Mouse (Mus musculus) spleen, embryonic (tissue): ENCODE measurements around the gene Homer2.

ENCODE experiments used
- CTCF ChIA-PET: fragments of 350-600 bp; sonication (Branson Sonifier 250); formaldehyde crosslinking; loops from one replicate; lab custom pipeline; 2022; lab: Charles Lee

Homer2 gene

DNA sequence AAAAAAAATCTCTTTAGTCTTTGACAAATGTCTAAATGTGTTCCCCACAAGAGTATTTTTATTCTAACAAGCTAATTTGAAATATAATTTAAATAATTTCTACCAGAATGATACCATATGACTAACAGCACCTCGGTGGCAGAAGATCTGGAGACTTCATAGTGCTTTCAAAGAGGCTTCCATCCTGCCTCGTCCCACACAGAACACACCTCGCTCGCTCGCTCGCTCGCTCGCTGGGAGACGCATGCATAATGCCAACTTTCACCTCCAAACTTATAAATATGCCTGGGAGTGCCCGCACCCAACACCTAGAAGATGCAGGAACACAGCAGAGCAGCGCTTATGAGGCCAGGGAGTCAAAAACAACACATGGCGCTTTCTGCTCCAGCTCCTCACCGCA lies 9.0 kb downstream of the Homer2 start:
- CTCF ChIA-PET = no interaction called here

DNA sequence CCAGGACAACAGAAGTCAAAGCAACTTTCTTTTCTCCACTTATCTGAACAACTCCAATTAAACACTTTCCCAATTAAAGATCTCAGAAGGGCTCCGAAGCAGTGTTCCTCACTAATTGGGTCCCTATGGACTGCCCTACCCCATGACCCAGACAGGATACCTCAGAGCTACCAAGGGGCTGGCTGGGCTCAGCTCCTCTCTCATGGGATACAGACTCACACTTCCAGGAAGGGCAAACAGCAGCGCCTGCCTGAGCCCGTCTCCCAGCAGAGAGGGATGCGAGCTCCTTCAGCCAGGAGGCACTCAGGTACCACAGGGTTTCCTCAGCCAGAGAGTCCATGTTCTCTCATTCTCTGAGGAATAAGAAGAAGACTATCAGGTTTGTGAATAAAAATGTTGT lies 9.4 kb downstream of the Homer2 start:
- CTCF ChIA-PET = no interaction called here

DNA sequence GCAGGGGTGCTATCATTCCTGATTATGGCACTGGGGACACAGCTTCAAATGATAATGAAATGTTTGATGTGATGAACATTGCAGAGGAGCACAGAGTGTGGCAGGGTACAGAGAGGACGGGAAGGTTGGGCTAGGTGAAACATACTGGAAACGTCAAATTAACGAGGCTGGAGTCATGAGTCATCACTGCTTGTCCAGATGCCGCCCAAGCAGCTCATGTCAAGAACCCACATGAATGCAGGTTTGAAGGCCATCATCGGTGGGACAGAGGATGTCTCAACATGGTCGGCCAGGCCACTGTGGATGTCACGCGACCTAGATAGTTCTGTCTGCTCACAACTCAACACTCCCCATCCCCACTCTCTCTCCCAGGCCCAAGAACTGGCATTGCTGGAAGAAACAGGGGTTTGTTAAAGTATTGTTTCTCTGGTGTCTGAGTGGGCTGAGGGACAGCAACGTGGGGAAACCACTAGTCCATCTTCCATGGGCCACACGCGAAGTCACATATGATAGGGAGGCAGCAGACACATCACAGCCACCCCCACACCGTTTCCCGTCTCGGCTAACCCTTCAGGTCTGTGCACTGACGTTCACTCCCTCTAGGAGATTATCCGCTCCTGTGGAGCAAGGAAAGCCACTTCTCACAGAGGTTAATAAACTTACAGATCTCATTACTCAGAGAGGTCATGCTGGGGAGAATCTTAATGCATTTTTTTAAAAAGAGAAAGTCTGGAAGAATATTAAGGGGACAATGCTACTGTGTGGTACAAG lies 11.4 kb downstream of the Homer2 start:
- CTCF ChIA-PET = no interaction called here

DNA sequence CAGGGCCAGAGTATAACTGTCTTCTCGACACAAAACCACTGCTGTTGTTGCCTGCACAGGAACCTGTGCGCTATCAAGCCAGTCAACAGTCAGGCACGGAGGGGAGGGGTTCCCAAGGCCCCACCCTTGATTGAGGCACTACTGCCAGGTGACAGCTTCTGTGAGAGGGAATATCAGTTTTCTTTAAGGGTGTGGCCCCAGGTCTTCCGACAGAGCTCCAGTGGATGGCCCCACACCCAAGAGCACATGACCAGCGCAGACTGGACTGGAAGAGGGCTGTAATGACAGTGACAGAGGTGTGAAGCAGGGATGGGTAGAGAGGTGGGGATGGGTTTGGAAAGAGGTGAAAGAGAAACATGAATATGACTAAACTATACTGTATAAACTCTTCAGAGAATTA lies 16.3 kb downstream of the Homer2 start:
- CTCF ChIA-PET = no interaction called here

DNA sequence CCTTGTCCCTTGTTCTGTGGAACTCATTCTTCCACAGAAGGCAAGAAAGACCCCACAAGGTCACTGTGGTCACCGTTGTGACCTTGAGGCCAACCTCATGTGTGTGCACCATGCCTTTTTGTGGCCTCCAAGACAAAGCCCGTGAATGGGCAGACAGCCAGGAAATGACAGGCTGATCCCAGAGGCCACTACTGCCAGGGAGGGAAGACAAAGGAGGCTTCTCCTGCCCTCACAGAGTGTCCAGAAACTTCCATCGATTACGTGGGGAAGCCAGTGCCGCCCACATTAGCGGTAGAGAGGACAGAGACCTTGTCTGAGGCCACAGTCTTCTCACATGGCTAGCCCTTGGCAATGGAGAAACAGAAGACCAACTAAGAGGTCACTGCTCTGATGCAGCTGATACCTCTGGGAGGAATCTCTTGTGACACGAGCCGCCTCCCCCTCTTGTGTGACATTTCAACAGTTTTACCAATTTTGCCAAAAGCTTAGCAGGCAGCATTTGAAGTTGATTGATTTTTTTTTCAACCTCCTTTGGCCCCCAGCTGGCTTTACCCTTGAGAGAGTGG lies 18.1 kb downstream of the Homer2 start:
- CTCF ChIA-PET = no interaction called here

DNA sequence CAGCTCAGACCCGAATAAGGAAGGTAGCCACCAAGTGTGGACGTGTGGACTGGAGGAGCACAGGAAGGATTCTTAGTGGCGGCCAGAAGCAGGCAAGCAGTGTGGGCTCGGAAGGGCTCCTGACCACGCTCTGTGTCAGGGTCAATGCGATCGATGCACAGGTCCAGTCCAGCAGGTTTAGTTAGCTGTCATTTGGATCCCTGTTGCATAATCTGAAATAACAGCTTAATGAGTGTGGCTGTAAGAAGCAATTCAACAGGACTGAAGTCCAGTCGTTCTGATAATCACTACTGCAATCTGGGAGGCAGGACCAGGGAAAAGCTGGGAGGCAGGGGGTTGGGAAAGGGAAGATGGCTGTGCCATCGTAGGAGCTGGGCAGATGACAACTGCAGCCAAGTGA lies 18.9 kb downstream of the Homer2 start:
- CTCF ChIA-PET = no interaction called here

DNA sequence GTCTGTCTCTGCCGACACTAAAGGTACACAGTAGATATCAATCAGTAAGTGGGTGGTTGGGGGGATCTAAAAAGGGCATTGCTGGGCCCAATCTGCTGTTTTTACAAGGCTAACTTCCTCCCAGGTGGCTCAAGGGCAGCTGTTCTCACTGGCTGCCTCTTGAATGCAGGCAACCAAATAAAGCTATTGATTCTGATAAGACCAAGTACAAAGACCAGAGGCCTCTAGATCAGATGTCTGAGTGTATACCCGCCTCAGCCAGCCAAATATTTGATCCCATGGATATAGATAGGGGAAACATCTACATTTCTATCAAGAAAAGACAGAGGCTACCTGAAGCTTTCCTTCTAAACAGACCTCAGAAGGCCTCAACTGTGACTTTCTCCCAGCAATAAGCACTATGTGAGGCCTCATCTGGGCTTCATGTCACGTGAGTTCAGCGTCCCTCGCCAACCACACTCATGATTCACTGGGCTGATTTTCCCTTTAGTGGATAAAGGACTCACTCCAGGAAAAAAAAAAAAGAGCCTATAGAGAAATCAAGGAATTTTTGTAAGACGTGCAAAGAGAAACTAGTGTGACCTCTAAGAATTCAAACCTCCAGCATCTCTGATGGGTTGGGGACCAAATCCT lies 19.5 kb downstream of the Homer2 start:
- CTCF ChIA-PET = no interaction called here

DNA sequence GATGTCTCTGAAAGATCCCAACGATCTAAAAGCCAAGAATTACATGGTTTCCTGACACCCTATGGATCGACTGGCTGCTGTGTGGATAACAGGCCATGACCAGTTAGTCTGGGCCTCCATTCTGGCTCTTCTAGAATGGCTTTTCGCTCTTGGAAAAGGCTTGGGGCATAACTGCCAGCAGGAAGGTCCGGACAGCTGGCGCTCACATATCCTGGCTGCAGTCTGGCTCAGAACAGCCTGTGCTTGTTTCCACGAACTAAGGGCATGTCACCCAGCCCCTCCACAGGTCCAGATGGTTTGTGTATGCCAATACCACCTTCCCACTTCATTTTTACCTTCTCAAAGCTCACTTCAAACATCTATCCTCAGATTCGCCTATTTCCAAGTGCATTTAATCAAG lies 22.0 kb downstream of the Homer2 start:
- CTCF ChIA-PET = no interaction called here

DNA sequence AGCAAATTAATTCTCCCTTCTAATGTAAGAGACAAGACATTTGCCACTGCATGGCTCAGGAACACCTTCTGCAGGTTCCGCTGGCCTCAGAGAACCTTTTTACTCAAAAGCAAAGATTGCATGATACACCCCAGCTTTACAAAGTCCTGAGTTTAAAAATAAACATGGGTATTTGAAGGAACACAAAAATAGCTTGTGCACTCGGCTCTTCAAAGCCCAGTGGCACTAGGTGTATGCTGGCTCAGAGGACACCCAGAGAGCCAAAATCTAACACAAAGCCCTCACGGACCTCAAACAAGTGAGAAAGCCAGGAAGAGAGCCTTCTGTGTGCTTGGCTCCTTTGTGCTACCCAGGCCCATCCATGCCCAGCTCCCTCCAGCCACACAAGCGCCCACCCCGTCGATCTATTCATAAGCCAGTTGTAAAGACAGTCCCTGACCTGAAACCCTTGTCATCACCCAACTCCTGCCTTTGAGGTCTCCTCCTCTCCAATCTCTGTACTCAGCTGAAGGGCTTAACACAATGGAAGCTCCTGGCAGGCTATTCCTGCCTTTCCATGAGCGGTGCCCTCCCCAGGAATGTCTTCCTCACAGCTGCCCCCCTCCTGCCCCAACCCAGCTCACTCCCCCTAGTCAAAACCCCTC lies 23.4 kb downstream of the Homer2 start:
- CTCF ChIA-PET = no interaction called here

DNA sequence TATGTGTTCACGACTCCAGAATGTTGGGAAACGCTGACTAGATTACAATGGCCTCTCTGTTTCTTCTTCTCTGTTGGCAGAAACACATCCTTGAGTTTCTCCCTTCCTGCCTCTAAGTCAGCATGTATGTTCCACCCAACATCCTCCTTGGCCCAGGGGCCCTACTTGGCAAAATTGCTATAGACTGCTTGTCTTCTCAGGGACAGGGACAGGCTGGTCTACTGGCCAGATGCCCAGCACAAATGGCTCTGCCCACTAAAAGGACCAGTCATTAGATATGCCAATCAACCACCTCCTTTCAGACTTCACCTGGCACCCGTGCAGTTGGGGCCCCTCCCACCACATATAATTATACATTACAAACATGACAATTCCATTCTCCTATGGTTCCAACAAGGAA lies 25.9 kb downstream of the Homer2 start:
- CTCF ChIA-PET = no interaction called here

DNA sequence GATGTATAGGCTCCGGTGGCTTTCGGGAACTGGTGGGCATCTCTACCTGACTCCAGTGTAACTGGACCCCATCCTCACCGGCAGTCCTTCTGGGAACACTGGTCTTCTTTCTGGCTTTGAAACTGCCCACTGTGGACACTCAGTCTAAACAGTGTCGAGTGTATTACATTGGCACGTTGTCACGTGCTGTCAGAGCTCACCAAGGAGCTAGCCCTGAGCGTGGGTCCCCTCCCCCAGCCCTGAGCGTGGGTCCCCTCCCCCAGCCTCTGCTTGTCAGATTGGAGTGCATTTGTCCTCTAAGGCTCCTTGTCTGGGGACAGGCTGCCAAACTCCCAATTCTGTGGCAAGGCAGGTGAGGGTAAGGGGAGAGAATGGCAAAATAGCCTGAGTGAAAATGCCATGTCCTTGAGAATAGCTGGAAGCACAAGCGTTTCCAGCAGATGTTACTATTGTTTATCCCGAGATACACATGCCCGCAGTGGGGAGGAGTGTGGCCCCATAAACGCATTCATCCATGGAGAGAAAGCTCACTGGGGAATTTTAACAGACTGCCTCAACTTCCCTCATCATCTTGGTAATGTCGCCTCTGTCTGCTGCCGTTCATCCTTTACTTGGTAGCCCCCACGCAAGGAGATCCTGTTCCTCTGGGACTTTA lies 33.8 kb downstream of the Homer2 start:
- CTCF ChIA-PET = no interaction called here

DNA sequence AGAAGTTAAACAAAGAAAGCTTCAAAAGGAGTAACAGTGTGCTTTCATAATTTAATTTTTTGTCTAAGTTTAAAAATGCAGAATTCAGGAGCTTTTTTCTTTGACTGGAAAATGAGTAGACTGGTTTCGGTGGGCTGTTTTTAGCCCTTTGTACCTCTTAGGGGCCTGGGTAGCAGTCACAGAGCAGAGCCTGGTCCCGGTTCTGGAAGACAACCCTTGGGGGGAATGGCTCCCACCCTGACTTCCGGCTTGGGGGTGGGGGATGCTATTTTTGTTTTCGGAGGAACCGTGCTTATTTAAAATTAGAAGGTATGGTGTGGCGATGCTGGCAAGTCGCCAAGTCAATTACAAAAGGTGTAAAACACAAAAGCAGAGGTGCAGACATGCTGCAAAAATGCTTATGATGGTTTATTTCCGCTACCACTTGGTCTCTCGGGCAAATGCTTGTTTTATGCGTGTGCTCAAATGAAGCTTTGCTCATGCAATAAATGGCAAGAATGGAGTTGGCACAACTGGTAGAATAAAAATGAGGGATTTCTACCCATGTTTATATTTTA lies 34.5 kb downstream of the Homer2 start:
- CTCF ChIA-PET = no interaction called here

DNA sequence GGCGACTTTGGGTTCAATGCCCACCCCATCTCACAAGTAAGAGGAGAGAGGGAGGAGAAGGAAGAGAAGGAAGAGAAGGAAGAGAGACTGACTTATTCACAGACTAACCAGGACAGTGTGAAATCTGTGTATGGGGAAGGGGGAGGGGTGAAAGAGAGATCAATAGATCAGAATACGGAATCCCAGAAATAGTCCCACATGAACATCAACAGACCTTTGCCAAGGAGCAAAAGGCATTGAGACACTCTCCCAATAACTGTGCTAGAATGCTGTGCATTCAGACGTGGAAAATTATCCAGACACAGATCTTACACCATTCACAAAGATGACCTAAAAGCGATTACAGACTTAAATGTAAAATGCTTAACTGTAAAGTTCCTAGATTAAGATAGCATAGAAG lies 40.2 kb downstream of the Homer2 start:
- CTCF ChIA-PET = no interaction called here

DNA sequence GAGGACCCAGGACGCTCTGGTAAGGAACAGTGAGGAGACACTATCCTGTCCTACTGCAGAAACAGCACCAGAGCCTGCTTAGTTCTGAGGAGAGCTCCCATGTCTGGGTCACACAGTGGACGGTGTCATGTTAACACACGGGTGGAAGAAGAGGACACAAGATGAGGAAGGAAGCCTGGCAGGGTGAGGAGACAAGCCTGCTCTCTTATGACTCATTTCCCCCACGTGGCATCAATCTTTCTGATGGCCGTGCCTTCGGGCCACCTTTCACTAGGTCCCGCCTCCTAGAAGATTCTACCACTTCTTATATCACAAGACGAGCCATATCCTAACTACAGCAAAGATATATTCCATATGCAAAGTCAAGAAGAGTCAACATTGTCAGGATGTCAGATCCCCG lies 40.7 kb downstream of the Homer2 start:
- CTCF ChIA-PET = no interaction called here

DNA sequence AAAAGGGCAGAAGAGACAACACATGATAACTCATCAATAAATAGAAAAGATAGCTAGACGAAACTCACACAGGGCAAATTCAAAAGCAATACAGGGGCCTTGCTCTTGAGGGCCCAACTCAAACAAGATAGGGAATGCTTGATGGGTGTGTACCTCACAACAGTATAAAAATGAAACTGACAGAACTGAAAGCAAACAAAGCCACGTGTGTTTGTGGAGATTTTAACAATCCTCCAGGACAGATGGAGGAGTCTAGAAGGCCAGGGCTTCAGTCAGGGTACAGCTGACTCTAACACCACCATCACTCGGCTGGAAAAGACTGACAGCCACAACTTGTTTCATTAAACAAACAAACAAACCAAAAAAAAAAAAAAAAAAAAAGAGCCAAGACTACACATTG lies 44.3 kb downstream of the Homer2 start:
- CTCF ChIA-PET = interaction anchor here (0.6 kb wide), 1 partner anchor 1685 kb away, joined by 4 read pairs; no protein-coding TSS in a partner anchor

DNA sequence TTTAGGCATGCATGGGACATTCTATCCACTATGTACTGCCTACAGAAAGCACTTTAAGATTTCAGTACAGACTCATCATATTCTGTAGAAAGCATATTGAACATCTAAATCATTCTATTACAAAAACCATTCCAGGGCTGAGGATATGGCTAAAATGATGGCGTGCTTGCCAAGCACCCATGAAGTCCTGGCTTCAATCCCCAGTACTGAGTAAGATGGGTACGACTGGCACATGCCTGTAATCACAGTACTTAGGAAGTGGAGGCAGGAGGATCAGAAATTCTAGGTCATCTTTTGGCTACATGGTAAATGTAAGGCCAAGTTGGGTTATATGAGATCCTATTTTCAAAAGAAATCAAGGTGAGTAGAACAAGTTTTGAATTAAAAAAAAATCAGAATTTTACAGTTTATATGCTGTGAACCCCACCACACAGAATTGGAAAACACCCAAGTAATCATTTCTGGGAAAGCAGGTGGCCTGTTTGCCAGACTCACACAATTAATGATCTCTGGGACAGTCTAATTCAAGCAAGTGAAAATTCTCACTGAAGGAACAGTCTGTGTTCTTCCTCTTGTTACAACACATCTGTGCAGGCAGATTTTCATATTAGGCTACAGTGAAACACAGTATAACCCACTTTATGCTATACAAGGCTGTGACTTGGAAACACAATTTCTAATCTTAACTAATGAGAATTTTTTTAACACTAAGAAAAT lies 49.5 kb downstream of the Homer2 start:
- CTCF ChIA-PET = no interaction called here

DNA sequence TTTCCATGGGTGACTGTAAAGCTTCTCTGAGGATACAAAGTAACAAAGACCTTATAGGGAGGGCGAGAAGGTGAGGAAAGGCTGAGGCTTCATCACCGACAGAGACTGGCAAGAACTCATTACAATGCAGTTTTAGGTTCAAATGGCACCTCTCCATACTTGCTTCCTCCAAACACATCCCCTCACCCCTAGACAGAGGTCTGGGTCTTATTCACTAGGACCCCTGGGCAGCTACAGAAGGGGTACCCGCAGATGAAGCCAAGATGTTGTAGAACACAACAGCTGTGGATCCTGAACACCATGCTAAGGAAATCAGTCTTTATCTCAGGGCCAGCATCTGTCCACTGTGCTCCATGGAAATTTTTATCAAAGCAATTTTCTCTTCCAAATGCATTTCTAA lies 50.3 kb downstream of the Homer2 start:
- CTCF ChIA-PET = no interaction called here

DNA sequence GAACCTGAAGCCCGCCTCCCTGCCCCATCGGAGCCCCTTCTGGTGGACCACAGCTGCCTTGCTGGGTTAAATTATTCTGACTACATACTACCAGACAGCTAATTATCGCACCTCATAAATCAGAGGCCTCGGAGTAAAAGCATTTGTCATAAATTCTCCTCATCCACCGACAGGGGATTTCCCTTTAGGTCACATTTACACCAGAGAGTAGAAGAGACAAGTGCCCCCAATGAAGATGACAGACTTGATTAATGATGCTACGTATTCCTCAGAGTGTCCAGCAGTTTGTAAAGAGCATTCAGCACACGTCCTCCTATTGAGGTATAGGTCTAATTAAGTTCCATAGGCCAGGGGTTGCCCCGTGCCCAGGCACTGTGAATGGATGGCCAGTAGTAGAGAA lies 50.7 kb downstream of the Homer2 start:
- CTCF ChIA-PET = no interaction called here

DNA sequence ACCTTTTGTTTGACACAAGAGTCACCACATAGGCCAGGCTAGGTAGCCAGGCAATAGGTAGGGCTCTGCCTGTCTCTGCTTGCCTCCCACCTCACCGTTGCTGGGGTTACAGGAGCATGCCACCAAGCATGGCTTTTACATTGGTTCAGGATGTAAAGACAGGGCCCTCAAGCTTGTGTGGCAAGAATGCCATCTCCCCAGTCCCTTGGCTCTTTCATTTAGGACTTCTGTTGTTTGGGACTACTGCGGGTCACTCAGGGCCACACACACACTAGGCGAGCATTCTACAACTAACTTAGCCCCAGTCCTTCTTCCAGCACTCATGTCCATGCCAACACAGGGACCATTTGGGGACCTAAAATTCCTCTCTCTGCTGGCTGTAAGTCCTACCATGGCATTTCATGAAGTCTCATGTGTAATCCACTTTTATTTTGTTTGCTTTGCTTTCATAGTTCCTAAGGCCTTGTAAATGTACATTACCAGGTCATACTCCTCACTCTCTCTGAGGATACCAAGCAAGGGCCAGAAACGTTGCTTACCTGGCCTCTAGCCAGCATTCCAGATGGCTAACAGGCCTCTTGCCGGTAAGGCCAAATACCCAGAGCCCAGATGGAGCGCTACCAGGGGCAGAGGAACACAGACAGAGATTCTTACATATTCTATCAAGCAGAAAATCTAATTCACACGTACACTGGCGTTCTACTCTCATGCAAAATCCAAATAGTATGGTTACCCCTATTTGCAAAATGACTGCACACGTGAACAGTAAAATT lies 52.2 kb downstream of the Homer2 start:
- CTCF ChIA-PET = no interaction called here

DNA sequence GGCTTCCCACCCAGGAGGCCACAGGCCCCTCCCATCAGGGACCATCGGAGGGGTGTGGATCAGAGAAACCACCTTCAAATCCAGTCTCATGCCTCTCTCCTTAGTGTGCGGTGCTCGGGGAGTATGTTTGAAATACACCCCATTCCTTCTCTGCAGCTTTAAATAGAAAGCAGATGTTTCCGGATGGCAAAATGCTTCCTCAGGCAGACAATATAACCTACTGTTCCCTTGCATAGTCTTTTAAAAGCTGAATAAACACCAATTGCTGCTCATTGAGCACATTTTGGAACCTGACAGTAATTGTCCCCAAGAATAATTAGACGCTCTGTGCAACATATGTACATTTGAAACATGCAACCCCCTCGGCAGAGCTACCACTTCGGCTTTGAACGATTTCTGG lies 53.3 kb downstream of the Homer2 start:
- CTCF ChIA-PET = no interaction called here

DNA sequence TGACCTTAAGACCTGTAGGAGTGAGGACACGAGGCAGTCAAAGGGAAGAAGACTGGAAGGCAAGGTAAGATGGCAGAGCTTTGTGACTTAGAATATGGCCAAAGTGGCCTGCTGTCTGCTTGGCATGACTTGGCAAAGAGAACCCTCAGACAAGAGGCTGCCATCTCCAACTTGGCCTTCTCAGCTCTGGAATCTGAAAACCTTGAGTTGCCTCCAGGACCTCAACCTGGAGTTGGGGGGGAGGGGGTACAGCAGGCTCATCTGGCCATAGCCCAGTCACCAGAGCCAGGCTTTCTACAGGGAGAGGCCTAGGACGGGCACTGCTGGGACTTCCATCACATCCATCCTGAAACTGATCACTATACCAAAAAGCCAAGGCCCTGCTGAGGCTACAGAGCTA lies 55.0 kb downstream of the Homer2 start:
- CTCF ChIA-PET = no interaction called here
